Mouse (Mus musculus) T-cell, adult 2 months (primary cell): ENCODE measurements around the gene Ccpg1.

Source experiments
- DNase-seq: peaks from one replicate; pipeline ENCODE4 v3.0.0; 2022; ENCODE audit warnings: low spot score

The Ccpg1 gene

DNA sequence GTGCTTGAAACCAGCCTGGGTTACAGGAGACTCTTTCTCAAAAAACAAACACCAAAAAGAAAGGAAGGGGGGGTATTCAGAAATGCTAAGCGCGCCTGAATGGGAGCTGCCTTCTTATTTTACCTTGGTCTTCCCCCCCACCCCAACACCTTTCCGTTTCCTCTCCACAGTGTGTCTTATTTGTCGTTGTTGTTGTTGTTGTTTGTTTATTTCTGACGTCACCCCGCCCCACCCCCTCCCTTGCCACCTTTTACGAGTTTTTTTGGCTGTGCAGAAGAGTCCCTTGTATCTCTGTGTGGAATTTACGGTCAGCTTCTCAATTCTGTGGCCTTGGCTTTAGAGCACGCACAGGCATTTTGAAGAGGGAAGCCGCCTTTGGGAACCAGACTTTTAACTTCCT is 60.5 kb downstream of the Ccpg1 start:
- no peak for DNase-seq

DNA sequence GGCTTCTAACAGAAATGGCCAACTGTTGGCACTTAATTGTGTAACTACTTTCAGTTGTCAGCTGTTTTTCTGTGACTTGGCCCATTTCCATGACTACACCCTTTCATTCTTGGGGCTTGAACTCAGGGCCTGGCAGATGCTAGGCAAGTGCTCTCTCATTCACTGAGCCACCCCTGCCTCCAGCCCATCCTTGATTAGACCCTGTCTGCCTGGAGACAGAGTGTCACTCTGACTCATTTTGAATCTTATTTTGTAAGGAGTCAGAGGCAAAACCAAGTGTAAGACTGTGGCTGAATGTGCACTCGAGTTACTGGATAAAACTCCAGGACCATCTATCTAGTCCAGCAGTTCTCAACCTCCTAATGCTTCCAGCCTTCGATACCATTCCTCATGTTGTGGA is 62.7 kb downstream of the Ccpg1 start:
- DNase-seq = no peak

DNA sequence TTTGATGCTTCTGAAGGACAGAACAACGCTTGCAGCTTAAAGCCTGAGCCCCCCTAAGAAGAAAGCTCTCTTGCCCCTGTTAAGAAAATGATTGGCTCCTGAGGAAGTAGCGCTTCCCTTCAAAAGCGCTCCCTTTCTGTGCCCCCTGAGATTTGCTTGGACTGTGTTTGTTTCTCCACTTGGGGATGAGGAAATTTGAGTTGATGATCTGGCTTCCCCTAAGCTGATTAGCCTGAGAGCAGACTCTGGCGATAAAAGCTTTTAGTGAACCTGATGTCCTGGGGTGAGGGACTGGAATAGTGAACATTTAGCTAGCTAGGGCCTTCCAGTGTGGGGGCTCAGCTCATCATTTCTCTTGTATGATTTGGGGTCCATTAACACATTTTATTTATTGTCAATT is 63.7 kb downstream of the Ccpg1 start:
- no peak for DNase-seq

DNA sequence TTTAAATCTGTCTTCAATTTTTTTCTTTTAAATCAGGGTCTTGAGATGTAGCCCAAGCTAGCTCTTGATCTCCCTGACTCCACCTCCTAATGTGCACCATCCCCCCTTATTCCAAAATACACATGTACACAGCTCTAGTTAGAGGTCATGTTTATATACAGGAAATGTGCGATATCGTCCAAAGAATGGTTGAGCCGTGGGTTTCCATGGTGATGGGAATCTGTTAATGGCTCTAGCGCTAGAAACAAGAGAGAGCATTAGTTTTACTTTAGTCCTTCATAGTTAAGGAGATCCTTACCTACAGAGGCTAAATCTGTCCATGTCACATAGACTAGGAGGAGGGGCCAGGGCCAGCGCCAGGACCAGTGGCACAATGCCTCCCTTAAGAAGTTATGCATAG is 64.6 kb downstream of the Ccpg1 start:
- DNase-seq = no peak

DNA sequence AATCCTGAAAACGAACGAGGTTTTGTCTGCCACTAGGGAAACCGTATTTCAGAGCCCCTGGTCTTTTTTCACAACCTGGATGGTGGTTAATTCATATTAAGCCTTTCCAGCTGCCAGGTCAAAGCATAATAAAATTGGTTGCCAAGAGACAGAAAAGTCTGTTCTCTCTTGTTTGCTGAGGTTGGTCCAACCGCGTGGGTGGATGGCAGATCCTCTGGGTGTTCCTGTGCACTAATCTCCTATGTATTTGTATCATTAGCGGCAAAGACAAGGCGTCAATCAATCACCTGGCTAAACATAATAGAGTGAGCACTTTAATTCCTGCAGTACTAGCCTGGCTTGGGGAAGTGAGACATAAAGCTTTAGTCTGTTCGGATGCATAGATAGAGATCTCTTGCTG is 65.4 kb downstream of the Ccpg1 start:
- no peak for DNase-seq

DNA sequence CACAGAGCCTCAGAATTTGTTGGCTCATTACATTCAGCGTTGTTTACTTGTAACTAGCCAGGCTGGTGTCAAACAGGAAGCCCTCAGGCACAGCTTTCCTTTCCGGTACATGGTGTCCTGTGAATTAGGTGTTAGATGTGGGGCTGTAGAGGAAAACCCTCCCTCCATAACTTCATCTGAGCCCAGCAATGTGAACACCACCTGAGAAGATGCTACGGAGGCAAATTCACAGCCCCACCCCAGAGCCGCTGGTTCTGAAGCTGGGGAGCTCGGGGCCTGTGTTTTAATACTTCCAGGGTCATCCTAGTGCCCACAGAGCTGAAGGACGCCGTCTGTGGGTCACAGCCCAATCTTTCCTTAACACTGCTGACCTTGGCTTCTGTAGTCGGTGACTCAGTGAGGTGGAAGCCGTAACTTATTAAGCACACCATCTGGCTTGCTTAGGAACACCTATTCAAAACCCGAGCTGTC is 70.2 kb downstream of the Ccpg1 start:
- DNase-seq = peak; percentile 34

DNA sequence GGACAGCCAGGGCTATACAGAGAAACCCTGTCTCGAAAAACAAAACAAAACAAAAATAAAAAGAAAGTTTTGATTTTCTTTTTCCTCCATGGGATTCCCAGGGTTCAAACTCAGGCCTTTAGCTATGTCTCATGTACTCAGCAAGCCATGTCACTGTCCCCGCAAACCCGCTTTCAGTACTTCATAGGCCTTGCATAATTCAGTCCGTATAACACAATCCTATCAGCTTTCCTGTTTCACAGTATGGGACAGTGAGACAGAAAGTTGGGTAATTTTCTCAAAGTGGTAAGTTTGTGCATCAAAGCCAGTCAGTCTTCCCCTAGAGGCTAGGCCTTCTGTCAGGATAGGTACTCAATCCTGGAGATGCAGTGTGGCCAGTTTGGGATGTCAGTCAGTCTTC is 74.0 kb downstream of the Ccpg1 start:
- no peak for DNase-seq

DNA sequence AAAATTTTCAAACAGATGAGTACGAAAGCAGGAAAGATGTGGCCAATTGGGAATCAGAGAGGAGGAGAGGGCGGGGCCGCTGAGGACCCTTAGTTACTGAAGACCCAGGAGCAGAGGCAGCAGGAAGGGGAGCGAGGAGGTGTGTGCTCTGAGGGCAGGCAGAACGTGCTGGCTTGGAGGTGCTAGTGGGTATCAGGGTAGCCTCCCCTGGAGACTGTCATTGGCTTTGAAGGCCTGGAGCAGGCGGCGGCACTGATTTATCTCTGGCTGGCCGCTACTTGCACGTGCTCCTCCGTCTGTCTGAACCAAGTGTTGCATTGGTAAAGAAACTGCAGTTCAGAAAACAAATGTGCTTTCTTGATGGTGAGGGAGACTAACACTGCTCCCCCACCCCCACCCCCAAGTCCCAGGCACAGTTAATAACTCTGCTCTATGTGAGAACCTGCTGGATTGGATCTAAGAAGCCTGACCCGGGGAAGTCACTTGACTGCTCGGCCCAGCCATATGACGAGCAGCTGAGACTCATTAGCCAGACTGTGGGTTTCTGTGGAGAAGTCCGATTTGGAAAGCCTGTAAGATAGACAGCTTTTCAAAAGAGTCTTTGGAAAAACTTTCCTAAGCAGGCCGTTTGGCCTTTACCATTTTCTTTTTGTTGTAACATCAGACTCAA is 78.5 kb downstream of the Ccpg1 start:
- DNase-seq = no peak
